Mouse (Mus musculus) MEL (cell line): ENCODE results near the gene Syt2. TPM values are rescaled to one million over a fixed set of nuclear protein-coding genes. Genes with fewer than 3 reads are reported as not detected.

Experiments used
- DNase-seq: peaks from one replicate; pipeline ENCODE4 v3.0.0; 2011; ENCODE audit warnings: low read depth, low spot score
- H3K27ac ChIP-seq: 2 replicates; pipeline ENCODE4 v1.5.1; 2012; ENCODE audit warnings: low read depth, mild to moderate bottlenecking, control low read depth, low read length, moderate library complexity; ENCODE audit not compliant: control insufficient read depth
- H3K27me3 ChIP-seq, 2 experiments: fragments of 150-350 bp in 1 of 2; sonication (generic) in 1 of 2; 2 replicates each; pipeline ENCODE4 v1.6.1; 2012; ENCODE audit warnings: low read length in 2 of 2, mild to moderate bottlenecking in 2 of 2, improper control_type of control experiment in 1 of 2, moderate library complexity in 1 of 2; ENCODE audit not compliant: insufficient read depth in 2 of 2, control insufficient read depth in 1 of 2
- H3K36me3 ChIP-seq, 2 experiments: 2 replicates each; pipeline ENCODE4 v1.6.1; 2012 to 2014; ENCODE audit warnings: low read length in 2 of 2, improper control_type of control experiment in 1 of 2, inconsistent platforms in 1 of 2, mild to moderate bottlenecking in 1 of 2; ENCODE audit not compliant: insufficient read depth in 2 of 2, control insufficient read depth in 1 of 2
- H3K4me1 ChIP-seq, 2 experiments: fragments of 150-350 bp in 1 of 2; sonication (generic) in 1 of 2; 2 replicates each; pipeline ENCODE4 v1.6.1; 2012; ENCODE audit warnings: low read length in 2 of 2, improper control_type of control experiment in 1 of 2, mild to moderate bottlenecking in 1 of 2; ENCODE audit not compliant: insufficient read depth in 2 of 2, control insufficient read depth in 1 of 2
- H3K4me3 ChIP-seq, 2 experiments: fragments of 150-350 bp in 1 of 2; sonication (generic) in 1 of 2; 2 replicates each; pipeline ENCODE4 v1.5.1; 2012; ENCODE audit warnings: low read depth in 2 of 2, low read length in 2 of 2, mild to moderate bottlenecking in 2 of 2, moderate library complexity in 2 of 2, control low read depth in 1 of 2, improper control_type of control experiment in 1 of 2; ENCODE audit not compliant: control insufficient read depth in 1 of 2, insufficient read depth in 1 of 2
- H3K79me2 ChIP-seq: 2 replicates; pipeline ENCODE4 v1.6.1; 2012; ENCODE audit warnings: mild to moderate bottlenecking, low read length, moderate library complexity; ENCODE audit not compliant: control insufficient read depth, poor library complexity, insufficient read depth
- H3K9ac ChIP-seq: 2 replicates; pipeline ENCODE4 v1.6.1; 2012; ENCODE audit warnings: low read depth, mild to moderate bottlenecking, control low read depth, low read length, moderate library complexity; ENCODE audit not compliant: control insufficient read depth, poor library complexity, severe bottlenecking
- H3K9me3 ChIP-seq: fragments of 150-350 bp; sonication (generic); replicated peaks from 2 replicates; pipeline ENCODE4 v1.6.1; 2012; ENCODE audit warnings: mild to moderate bottlenecking, low read length, improper control_type of control experiment, moderate library complexity; ENCODE audit not compliant: insufficient read depth
- BHLHE40 ChIP-seq: IDR thresholded peaks from 2 replicates; pipeline ENCODE4 v1.6.1; 2012; ENCODE audit warnings: low read depth, mild to moderate bottlenecking, inconsistent platforms, low read length, improper control_type of control experiment, borderline replicate concordance
- CHD2 ChIP-seq: IDR thresholded peaks from 2 replicates; pipeline ENCODE4 v1.6.1; 2011; ENCODE audit warnings: low read length, improper control_type of control experiment
- CTCF ChIP-seq, 3 experiments: IDR thresholded peaks in 2 of 3; conservative IDR thresholded peaks in 1 of 3; 2 replicates each; pipeline ENCODE4 v1.5.1; 2011 to 2012; ENCODE audit warnings: low read length in 3 of 3, low read depth in 2 of 3, mild to moderate bottlenecking in 2 of 3, improper control_type of control experiment in 1 of 3, inconsistent platforms in 1 of 3, mixed read lengths in 1 of 3, moderate library complexity in 1 of 3; ENCODE audit not compliant: control insufficient read depth in 1 of 3, insufficient read depth in 1 of 3, poor library complexity in 1 of 3, severe bottlenecking in 1 of 3
- ETS1 ChIP-seq: IDR thresholded peaks from 2 replicates; pipeline ENCODE4 v1.6.1; 2012; ENCODE audit warnings: low read depth, mild to moderate bottlenecking, inconsistent platforms, low read length, improper control_type of control experiment, moderate library complexity
- GABPA ChIP-seq: IDR thresholded peaks from 2 replicates; pipeline ENCODE4 v1.6.1; 2012; ENCODE audit warnings: low read depth, mild to moderate bottlenecking, inconsistent platforms, low read length, improper control_type of control experiment, moderate library complexity
- HCFC1 ChIP-seq: IDR thresholded peaks from 2 replicates; pipeline ENCODE4 v1.6.1; 2012; ENCODE audit warnings: low read depth, mild to moderate bottlenecking, inconsistent platforms, low read length, improper control_type of control experiment, moderate library complexity
- MAFK ChIP-seq: IDR thresholded peaks from 2 replicates; pipeline ENCODE4 v1.6.1; 2011; ENCODE audit warnings: low read depth, mild to moderate bottlenecking, low read length, improper control_type of control experiment, borderline replicate concordance
- MEF2A ChIP-seq: IDR thresholded peaks from 2 replicates; pipeline ENCODE4 v1.6.1; 2014; ENCODE audit warnings: low read depth, mild to moderate bottlenecking, inconsistent platforms, low read length, improper control_type of control experiment; ENCODE audit not compliant: poor library complexity, insufficient replicate concordance, severe bottlenecking; ENCODE audit errors: extremely low read depth
- MXI1 ChIP-seq: IDR thresholded peaks from 2 replicates; pipeline ENCODE4 v1.6.1; 2011; ENCODE audit warnings: mild to moderate bottlenecking, low read depth, low read length, improper control_type of control experiment
- NELFE ChIP-seq: IDR thresholded peaks from 2 replicates; pipeline ENCODE4 v1.6.1; 2011; ENCODE audit warnings: low read depth, low read length, improper control_type of control experiment
- POLR2AphosphoS2 ChIP-seq: IDR thresholded peaks from 2 replicates; pipeline ENCODE4 v1.6.1; 2011; ENCODE audit warnings: low read length, improper control_type of control experiment
- POLR2AphosphoS5 ChIP-seq: IDR thresholded peaks from 2 replicates; pipeline ENCODE4 v1.6.1; 2012; ENCODE audit warnings: low read depth, borderline replicate concordance, mild to moderate bottlenecking, inconsistent platforms, low read length, moderate library complexity, mixed read lengths
- RAD21 ChIP-seq: IDR thresholded peaks from 2 replicates; pipeline ENCODE4 v1.6.1; 2011; ENCODE audit warnings: mild to moderate bottlenecking, low read depth, low read length, improper control_type of control experiment
- RCOR1 ChIP-seq: IDR thresholded peaks from 2 replicates; pipeline ENCODE4 v1.6.1; 2012; ENCODE audit warnings: low read depth, mild to moderate bottlenecking, inconsistent platforms, low read length, improper control_type of control experiment
- SIN3A ChIP-seq: IDR thresholded peaks from 2 replicates; pipeline ENCODE4 v1.6.1; 2012; ENCODE audit warnings: low read length, improper control_type of control experiment, inconsistent platforms
- TAL1 ChIP-seq: IDR thresholded peaks from 2 replicates; pipeline ENCODE4 v1.6.1; 2012; ENCODE audit warnings: mild to moderate bottlenecking, inconsistent platforms, low read length, moderate library complexity, mixed read lengths
- TCF12 ChIP-seq: IDR thresholded peaks from 2 replicates; pipeline ENCODE4 v1.6.1; 2014; ENCODE audit warnings: low read depth, mild to moderate bottlenecking, inconsistent platforms, low read length, improper control_type of control experiment, moderate library complexity
- UBTF ChIP-seq: IDR thresholded peaks from 2 replicates; pipeline ENCODE4 v1.6.1; 2012; ENCODE audit warnings: low read depth, mild to moderate bottlenecking, inconsistent platforms, low read length, improper control_type of control experiment, moderate library complexity, borderline replicate concordance; ENCODE audit not compliant: insufficient read depth
- USF2 ChIP-seq, 2 experiments: IDR thresholded peaks; 2 replicates each; pipeline ENCODE4 v1.6.1; 2011 to 2012; ENCODE audit warnings: improper control_type of control experiment in 2 of 2, low read length in 2 of 2, borderline replicate concordance in 1 of 2, inconsistent platforms in 1 of 2, low read depth in 1 of 2, mild to moderate bottlenecking in 1 of 2; ENCODE audit not compliant: insufficient read depth in 1 of 2
- ZNF384 ChIP-seq: IDR thresholded peaks from 2 replicates; pipeline ENCODE4 v1.6.1; 2012; ENCODE audit warnings: low read depth, mild to moderate bottlenecking, inconsistent platforms, low read length, improper control_type of control experiment
- polyA plus RNA-seq, 2 experiments: library from polyadenylated mRNA; stranded (reverse) in 1 of 2; unstranded in 1 of 2; fragments of >175 nt in 1 of 2; fragments of >200 nt in 1 of 2; gene quantifications; 2 replicates each; pipeline versions ENCODE4 v1.2.1 to v1.2.4; 2012; ENCODE audit warnings: low replicate concordance in 2 of 2, low read depth in 1 of 2; ENCODE audit not compliant: insufficient read length in 2 of 2, insufficient read depth in 1 of 2, missing spikeins in 1 of 2
- total RNA-seq: library from RNA; depleted of rRNA; stranded (reverse); fragments of 300-350 nt; gene quantifications from 2 replicates; pipeline ENCODE4 v1.2.3, GENCODE M21; 2012

Syt2 gene
- total and polyA plus RNA-seq, 3 experiments: 0.31 TPM; not detected in 2

DNA sequence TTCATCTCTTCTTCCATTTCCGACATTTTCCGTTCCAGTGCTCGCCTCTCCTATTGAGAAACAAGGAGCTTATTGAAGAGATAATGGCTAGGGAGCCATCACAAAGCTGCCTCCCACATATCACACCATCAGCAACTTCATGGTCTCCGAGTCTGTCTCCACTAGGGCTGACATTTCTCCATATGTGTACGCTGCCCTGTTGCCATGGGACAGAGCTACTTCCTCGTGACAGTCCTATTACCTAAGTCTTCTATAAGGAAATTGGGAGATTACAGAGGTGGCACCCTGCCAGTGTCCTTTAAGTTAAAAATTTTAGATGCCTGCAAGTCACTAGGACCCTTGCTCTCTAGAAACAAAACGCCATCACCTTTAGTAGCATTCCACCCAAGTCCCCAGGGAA lies 125.5 kb downstream of the Syt2 start:
- H3K27ac ChIP-seq: no peak overlapping the region
- H3K79me2 ChIP-seq: no peaks in the 10 kb centered on the region
- peaks cover 0 to 7% of the 10 kb centered on the region in 2 experiments; a peak in 2 of 4 replicates for H3K4me1 ChIP-seq
- no peaks in the 10 kb centered on the region for H3K27me3 ChIP-seq
- DNase-seq: no peak
- H3K36me3 ChIP-seq: no peaks in the 10 kb centered on the region; a peak in 1 of 4 replicates
- TF ChIP-seq SIN3A: no peak
- no peak for TF ChIP-seq ETS1
- no peak for TF ChIP-seq GABPA
- TF ChIP-seq TAL1: no peak
- no peak overlapping the region for H3K9ac ChIP-seq
- no peaks in the 10 kb centered on the region for H3K9me3 ChIP-seq
- H3K4me3 ChIP-seq: no peak overlapping the region

DNA sequence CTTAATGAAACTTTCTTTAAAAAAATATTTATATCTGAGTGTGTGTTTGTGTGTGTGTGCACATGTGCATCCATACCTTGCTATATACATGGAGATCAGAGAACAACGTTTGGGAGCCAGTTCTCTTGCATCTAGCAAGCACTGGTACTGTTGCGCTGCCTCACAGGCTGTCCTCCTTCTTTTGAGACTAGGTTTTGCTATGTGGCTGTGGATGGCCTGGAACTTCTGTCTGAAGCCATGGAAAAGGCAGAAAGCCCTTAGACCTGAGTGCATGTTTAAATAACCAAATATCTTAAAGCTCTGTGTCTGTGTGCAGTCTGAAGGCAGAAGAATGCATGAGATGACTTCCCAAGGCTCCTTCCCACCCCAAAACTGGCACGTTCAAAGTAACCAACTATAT lies 126.3 kb downstream of the Syt2 start:
- Histone ChIP-seq H3K4me3 (no peak overlapping the region), H3K27me3 (no peaks in the 10 kb centered on the region), H3K4me1 (peaks cover 0 to 7% of the 10 kb centered on the region in 2 experiments; a peak in 2 of 4 replicates), H3K9ac (no peak overlapping the region), H3K36me3 (no peaks in the 10 kb centered on the region; a peak in 1 of 4 replicates), H3K79me2 (no peaks in the 10 kb centered on the region), H3K27ac (no peak overlapping the region), H3K9me3 (no peaks in the 10 kb centered on the region)
- TF ChIP-seq MAFK: no peak
- no peak for TF ChIP-seq CHD2
- no peak for TF ChIP-seq NELFE
- TF ChIP-seq RAD21: no peak
- TF ChIP-seq POLR2AphosphoS2: no peak
- TF ChIP-seq HCFC1: no peak
- TF ChIP-seq MEF2A: no peak
- TF ChIP-seq UBTF: no peak
- no peak for TF ChIP-seq POLR2AphosphoS5
- no peak for TF ChIP-seq RCOR1
- TF ChIP-seq TCF12: no peak
- no peak for TF ChIP-seq BHLHE40
- no peak for TF ChIP-seq MXI1
- no peak for TF ChIP-seq CTCF (IDR thresholded peaks at IDR 0.05 in 2 of 3, conservative IDR thresholded peaks at IDR 0.05 in 1 of 3; ENCODE audit: control insufficient read depth in 1 of 3, insufficient read depth in 1 of 3, low read depth in 2 of 3, low read length in 3 of 3, poor library complexity in 1 of 3, severe bottlenecking in 1 of 3)
- no peak for TF ChIP-seq ZNF384
- TF ChIP-seq USF2 (IDR thresholded peaks at IDR 0.05; ENCODE audit: borderline replicate concordance in 1 of 2, insufficient read depth in 1 of 2, low read depth in 1 of 2, low read length in 2 of 2): no peak
- no peak for DNase-seq
